Mouse (Mus musculus): ENCODE results near the gene Thtpa. TPM values are rescaled to one million over a fixed set of nuclear protein-coding genes. Genes with fewer than 3 reads are reported as not detected.

Thtpa gene
- total RNA-seq, 2 experiments from 2014 or later, result 10.5 to 11.1 TPM

DNA sequence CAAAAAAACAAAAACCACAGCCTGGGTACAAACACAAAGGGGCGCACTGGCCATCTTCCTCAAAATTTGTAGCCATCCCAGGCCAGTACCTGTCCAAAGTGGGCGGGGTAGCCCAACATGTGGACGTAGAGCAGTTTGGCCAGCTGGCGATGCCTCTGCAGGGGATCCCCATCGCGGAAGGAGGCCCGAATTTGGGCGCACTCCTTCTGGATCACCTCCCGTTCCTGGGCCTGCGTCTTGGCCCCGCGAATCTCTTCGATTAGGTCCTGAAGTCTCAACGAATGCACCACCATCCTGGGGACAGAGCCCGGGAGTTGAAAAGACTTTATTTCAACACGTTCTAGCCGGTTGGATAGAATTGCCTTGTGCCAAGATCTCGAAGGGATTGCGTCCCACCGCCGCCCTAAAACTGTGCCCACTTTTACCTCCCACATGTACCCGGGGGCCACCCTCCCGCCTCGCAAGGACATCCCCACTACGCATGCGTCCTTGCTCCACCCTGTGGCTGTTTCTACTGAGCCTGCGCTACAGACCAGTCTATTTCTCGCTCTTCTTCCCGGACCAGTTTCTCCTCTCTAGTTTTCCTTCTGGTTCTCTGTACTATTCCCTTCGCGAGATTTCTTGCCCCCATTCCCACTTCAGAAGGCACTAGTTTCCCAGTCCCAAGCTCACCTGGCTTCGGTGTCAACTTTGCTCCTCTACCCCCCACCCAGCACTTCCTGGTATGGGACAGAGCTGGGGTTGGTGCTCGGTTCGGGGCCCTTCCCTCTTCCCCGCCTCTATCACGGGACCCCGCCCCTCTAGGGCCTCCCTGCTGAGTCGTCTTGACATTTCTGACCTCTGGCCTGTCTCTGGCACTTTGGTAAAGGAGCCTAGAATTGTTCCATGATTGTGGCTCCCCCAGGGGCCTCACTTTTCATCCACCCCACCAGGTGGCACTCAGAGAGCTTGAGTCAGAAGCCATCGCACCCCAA is 11.5 kb downstream of the Thtpa start, which contains the start of gene Ap1g2:
Gene Ap1g2 (minus strand): TSS at position 758 of the 974 bp plus-strand sequence.
- DNase-seq, result peak; percentile 87

DNA sequence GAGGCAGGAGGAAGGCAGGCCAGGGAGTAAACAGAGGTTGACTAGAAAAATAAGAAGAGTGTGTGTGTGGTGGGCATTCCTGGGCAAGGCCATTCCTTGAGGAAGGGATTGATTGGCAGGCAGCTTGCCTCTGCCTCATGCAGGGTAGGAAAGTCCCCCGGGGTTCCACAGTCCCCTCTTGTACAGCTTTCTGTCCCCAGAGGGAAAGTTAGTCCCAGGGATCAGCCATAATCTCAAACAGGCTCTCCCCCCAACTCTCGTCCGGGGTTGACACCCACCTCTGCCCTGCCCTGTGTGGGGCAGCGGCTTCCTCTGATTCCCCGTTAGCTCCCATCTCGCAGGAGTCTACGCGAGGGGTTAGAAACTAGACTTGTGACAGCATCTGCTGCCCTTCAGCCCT is 12.4 kb downstream of the Thtpa start:
- DNase-seq, result no peak

DNA sequence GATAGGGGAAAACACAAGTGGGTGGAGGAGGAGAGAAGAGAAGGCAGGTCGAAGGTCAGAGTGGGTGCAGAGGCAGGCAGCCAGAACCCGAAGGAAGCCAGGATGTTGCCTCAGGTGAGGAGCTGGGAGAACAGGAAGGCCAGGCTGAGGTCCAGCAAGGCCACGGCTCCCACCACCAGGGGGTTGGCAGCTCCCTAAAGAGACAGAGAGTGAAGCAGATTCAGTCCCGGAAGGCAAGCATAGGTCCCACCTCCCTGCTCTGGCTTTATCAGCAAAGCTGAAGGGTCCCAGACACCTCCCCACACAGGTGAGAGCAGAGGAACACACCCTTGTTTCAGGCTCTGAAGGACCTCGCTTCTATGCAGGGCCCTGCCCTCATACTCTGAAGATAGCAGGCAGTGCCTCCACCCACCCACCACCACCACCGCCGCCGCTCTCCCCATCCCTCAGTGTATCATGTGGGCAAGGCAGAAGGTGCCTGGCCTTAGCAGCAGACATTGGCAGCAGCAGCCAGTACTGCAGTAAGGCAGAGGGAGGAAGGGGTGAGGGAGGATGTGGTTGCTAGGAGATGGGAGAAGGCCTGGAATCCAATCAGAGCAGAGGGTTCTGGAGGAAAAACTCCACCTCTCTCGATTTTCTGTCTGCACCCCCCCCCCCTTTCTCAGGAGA is 13.8 kb downstream of the Thtpa start:
- no peak for DNase-seq

DNA sequence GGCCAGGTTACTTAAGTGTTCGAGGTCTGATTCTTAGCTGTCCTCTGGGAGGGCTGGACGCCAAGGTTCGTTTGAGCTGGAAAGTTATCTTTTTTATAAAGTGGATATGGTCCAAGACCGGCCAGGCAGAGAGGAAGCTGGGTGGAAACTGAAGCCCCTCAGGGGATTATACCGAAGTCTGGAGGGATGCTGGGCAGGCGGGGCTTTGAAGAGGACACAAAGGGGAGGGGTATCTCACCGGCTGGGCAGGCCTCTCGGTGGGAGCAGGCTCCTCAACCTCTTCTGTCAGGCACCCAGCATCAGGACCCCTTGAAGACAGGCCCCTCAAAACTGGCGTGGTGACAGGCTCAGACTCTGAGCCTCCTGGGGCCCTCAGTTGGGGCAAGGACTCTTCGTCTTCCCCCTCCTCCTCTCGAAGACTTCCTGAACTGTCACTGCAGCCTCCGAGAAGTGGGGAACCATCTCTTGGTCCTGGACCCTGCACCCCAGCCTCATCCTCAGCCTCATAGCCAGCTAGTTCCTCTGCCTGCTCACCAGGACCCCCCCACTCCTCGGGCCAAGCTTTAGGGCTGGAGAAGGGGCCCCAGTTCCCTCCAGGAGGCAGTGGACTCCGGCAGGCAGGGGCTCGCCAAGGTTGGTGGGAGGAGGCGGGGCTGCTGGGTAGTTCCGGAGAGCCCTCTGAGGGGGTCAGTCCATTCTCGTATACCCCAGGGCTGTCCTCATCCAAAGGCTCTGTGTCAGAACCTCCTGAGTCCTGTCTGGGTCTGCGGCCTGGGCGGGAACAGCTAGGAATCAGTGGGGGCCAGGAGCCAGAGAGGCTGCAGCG is 14.7 kb downstream of the Thtpa start:
- no peak for DNase-seq

DNA sequence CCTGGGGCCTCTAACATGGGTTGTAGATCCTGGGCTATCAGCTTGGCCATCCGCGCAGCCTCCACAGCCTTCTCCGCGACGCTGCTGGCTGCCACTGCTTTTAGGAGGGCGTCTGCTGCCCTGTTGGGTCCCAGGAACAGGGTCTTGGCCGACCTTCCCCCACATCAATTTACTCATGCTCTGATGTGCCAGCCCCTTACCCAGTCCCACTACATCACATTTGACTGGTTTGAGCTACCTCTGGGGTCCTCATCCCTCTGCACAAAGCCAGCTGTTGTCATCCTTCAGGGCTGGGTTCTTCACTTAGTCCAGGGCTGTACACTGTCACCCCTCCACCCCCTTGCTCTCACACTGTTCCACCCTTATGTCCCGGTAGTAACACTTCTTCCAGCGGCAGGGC is 15.5 kb downstream of the Thtpa start:
- no peak for DNase-seq

DNA sequence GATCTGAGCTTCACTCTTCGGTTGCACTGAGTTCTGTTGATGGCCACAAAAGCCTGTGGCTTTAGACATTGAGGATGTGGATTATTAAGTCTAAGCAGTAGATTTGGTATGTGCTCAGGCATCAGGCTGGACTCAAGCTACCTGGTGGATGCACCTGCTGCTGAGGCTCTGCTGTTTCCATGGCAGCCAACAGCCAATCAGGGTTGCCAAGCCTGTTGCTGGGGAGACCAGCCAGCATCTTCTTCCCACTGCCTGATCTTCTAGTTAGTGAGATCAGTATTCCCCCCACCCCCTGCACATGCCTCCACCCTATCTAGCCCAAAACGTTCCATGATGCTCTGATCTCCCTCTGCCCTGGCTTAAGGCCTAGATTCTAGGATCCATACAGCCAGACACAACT is 17.1 kb downstream of the Thtpa start:
- DNase-seq, result no peak

DNA sequence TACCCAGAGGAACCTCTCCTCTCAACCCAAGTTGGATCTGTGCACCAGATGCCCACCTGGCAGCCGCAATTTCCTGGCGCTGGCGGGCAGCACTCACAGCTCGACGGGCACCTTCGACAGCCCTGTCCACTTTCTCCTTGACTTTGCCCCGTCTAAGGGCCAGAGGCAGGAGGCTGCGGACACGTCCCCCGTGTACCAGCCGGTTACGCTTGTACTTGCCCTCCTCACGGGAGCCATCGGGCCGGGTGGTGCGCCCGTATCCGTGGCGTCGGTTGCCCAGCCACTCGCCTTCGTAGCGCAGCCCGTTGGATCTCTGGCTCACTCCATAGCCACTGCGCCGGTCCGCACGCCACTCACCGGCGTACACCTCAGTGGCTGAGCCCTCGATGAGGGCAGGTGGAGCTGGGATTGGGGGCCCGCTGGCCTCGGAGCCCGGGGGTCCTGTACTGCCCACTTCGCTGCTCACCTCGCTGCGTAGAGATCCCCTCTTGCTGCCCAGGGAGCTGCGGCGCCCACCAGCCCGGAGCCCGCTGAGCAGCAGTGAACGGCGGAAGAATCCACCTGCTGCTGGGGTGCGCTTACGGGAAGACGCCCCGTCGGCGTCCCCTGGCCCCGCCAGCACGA is 18.9 kb downstream of the Thtpa start:
- DNase-seq, result no peak

DNA sequence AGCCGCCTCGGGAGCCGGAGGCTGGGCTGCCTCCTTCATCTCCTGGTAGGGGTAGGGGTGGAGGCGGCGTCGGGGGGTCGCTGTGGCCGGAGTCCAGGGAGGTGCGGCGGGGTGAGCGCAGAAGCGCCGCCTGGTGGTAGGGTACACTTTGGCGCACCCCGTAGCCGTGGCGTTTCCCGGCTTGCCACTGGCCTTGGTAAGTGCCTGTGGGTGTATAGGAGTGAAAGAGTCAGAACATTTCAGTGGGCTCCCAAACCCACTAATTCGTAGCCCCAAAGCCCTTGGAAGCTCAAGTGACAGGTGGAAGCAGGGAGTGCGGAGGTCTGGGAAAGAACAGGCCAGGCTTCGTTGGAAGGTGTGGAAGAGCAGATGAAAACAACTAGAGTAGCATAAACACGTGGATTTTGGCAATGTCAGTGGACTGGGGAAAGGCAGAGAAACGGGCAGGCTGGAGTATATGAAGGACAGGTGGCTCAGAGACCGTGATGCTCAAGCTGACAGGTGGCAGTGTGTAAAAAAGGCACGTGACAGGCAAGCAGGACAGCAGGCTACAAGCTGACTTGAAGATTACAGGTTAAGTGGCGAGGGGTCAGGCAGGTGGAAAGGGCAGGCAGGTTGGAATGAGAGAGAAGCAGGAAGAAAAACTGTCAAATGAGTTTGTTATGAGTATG is 19.5 kb downstream of the Thtpa start:
- DNase-seq, result no peak

DNA sequence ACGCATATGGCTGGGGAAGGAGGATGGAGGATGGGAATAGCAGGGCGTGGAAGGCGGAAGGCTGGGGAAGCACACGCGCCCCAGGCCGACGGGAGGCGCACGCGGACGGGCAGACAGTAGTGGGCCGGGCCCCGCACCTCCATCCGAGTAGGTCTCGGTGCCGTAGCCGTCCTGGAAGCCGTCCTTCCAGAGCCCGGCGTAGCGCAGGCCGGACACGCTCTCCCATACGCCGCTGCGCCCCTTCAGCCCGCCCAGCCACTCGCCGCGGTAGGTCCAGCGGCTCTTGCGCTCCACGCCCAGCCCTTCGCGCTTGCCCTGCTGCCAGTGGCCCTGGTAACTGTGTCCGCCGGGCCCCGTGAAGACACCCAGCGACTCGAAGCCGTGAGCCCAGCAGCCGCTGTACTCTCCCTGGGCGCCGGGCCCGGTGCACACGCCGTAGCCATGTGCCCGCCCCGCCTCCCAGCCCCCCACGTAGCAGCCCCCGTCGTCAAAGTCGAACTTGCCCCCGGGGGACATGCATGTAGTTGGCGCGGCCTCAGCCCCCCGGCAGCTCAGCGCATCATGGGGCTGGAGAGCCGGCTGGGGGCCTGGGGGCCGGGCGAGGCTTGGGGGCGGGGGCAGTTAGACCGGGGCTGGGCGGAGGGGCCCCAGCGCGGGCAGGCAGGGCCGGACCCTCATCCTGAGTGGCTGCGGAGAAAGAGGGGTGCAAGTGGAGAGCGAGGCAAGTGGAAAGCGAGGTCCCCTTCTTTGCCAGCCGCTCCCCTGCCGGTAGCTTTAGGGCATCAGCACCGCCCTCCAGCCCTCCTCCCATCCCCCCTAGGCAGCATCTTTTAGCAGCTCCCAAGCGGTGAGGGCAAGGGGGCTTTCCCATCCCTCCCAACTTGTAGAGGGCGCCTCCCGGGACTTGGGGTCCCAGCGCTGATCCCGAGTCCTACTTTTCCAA is 20.4 kb downstream of the Thtpa start:
- peak; percentile 50 for DNase-seq

DNA sequence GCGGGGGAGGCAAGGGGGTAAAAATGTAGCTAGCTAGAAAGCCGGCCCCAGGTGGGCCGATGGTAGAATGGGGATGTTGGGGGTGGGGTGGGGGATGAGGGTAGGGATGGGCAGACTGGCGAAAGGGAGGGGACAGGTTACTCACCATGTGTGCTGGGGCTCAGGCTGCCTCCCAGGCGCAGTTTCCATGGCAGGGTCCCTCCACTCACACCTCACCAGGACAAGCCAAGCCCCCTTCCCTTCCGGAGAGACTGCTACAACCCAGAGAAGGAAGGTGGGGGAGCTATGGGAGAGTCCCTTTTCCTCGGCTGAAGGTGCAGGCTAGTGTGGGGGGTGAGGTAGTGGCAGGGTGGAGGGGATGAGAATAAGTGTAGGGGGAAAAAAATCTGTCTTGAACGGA is 21.3 kb downstream of the Thtpa start:
- DNase-seq, result no peak

DNA sequence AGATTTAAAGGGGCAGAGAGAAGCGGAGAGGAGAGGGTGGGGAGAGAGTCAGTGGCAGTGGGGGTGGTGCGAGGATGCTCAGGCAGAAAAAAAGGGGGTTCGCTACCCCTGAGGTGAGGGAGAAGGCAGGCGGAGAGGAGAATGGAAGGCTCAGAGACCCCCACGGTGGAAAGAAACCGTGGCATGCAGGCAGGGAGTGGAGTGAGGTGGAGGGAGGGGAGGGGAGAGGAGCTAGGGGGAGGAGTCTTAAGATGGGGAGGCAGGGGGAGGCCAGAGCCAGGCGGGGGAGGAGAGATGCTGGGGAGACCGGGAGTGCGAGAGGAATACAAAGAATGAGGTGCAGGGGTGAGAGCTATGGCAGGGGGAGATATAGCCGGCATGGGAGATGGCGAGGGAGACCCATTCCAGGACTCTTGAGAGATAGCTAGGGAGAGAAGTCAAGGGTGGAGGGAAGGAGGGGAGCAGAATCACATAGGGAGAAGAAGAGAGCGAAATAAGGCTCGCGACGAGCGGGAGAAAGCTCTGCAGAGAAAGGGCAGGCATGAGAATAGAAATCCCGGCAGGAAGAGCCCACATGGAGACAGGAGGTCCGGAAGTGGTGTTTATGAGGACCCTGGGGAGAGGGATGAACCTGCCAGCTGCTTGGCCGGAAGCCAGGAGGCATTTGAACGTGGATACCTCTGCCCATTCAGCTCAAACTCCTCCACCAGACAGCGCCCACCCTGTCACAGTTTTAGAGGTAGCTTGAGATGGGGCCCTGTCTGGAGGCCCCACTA is 22.0 kb downstream of the Thtpa start, which contains the start of gene Jph4:
Gene Jph4 (minus strand): TSS at position 511 of the 776 bp plus-strand sequence.
- no peak for DNase-seq

DNA sequence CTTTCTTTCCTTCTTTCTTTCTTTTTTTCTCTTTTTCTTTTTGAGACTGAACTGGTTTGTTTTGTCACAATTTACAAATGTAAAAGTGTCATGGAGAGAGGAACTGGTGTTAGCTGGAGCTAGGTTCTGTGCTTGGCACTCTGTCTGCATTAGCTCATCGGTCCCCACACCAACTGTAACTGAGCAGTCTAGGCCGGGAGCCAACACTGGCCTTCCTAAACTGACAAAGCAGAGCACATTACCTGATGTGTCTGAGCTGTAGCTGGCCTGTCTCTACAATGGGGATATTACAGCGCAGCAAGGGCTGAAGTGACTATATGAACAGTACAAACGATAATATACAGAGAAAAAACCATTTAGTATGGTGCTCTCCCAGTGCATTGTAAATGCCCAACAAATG is 24.3 kb downstream of the Thtpa start:
- peak; percentile 62 for DNase-seq

DNA sequence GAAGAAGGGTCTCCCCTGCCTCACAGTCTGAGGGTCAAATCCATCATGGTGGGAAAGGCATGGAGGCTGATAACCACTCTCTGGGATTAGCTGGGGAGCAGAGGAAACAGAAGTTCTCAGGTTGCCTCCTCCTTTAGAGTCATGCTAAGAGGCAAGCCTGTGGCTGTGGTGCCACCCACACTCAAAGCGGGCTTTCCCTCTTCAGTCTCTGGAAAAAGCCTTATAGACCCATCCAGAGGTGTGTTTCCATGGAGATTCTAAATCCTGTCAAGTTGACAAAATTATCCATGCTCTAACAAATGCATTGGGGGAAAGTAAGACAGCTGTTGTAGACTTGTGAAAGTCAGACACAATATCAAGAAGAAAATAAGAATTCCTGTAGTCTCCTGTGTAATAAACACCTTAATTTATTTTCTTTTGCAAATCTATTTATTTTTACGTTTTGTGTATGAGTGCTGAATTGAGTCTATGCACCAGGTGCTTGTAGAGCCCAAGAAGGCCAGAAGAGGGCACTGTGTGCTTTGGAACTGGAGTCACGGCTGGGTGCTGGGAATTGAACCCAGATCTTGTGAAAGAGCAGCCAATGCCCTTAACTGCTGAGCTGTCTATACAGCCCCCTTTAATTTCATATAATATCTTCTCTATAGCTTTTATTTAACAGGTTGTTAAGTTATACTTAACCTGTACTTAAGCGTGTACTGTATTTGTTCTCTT is 25.0 kb downstream of the Thtpa start:
- DNase-seq, result no peak

DNA sequence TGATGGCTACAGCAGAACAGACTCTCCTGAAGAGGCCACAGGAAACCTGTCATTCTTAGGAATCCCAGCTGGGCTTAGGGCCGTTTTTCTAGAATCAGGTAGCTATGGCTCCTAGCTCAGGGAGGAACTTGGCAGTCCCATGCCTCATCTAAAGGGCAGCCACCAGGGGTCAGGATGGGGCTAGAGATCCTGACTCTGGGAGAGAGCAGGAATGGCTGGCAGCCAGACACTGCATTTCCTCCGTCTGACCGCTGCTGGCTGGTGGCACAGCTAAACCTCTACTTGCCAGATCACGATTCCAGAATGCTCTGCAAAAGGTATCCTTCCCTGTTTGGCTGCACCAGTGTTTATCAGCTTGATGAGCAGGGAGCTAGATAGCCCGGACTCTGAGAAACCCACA is 27.4 kb downstream of the Thtpa start:
- DNase-seq, result peak; percentile 76

DNA sequence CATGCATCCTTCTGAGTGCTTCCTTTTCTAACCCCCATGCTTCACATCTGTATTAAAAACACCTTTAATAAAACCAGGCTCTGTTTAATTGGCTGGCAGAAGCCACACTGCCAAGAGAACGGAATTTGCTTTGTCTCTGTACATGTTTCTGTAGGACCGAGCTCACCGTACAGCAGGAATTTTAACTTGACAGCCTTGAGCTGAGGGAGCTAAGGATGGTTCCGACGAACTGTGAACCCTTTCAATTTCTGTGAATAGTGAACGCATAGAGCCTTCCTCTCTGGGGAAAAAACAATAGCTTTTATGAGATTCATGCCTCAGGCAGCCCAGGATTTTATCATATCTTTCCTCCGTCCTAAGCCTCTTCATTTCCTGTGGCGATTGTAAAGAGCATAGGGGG is 27.8 kb downstream of the Thtpa start:
- no peak for DNase-seq

DNA sequence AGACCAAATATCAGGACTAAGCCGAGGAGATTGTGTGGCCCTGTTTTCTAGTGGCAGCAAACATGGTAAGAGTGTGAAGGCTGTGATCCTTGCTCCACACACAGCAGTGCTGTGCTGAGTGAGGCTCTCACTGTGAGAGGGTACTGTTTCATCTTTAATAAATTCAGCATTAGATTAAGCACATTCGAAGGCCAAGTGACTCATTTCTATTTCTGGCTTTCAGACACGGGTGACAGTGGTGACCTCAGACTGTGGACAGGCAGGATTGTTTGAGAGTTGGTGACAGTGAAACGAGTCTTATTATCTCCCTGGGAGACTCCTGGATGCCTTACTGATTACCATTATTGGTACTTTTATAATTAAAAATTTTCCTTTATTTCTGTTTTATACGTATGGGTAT is 31.1 kb downstream of the Thtpa start:
- no peak for DNase-seq

DNA sequence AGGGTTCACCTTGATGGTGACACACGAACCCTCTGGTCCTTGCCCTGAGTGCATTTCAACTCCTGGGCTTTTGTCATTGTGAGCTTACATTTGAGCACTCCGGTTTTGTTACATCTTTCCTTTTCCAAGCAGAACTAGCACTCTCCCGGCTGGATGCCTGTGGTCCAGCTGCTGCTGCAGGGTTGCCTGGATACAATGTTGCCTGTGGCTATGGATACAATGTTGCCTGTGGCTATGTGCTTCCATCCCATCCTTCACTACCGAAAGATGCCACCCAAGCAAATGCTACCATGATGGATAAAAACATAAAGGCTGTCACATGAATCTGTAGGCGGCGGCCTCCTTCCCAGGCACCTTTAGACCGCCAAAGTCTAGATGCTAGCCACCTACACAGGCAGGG is 31.9 kb downstream of the Thtpa start:
- DNase-seq, result no peak

DNA sequence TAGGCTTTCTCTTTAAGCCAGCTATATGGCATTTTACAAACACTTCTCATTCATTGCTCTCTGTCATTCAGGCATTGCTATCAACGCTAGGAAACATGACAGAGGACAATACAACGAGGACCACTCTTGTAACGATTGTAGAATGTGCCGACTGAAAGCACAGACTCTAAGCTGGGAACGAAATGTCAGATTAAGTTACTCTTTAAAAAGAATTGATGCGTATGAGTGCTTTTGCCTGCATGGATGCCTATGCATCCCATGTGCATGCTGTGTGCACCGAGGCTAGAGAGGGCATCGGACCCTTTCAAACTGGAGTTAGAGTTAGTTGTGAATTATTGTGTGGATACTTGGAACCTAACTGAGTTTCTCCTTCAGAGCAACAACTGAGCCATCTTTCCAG is 41.1 kb downstream of the Thtpa start:
- no peak for DNase-seq

DNA sequence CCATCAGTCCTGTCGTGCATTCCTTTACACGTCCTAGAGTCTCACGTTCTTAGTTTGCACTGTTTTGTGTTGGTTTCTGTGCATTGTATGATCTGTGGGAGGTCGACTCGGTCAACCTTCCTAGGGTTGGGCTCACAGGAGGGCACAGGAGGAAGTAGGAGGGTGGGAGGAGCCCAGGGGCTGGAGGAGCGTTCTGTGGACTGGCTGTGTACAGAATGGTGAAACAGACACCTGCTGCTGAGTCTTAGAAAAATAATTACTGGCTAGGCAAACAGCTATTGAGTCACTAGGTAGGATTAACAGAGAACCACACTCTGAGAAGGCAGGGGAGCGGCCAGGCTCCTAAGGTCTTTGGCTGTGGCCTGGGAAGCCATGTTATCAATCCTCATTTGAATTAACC is 44.7 kb downstream of the Thtpa start:
- DNase-seq, result no peak
